Mouse (Mus musculus): ENCODE results near the gene Lrrc15.

Gene Lrrc15

GRCm38 (mm10) chr16:30236091-30236699 lies 46.9 kb downstream of the Lrrc15 start:
- DNase-seq (ENCODE audit: low spot score), result peak; percentile 87

- DNase-seq (ENCODE audit: low spot score), result no peak
Measured at GRCm38 (mm10) chr16:30235577-30235976, 47.5 kb downstream of the Lrrc15 start.

- DNase-seq (ENCODE audit: low spot score), result no peak
Measured at GRCm38 (mm10) chr16:30234636-30235546, 48.2 kb downstream of the Lrrc15 start.

- DNase-seq (ENCODE audit: low spot score), result no peak
Measured at GRCm38 (mm10) chr16:30234077-30234476, 49.0 kb downstream of the Lrrc15 start.

GRCm38 (mm10) chr16:30231882-30232604 lies 51.0 kb downstream of the Lrrc15 start:
- no peak for DNase-seq (ENCODE audit: low spot score)

- DNase-seq (ENCODE audit: low spot score), result no peak
Measured at GRCm38 (mm10) chr16:30227352-30227751, 55.7 kb downstream of the Lrrc15 start.

GRCm38 (mm10) chr16:30221161-30221782 lies 61.8 kb downstream of the Lrrc15 start:
- DNase-seq (ENCODE audit: low spot score), result no peak

All from ovary, postnatal 10 days (tissue).